Mouse (Mus musculus) heart, embryonic 10.5 days (tissue): ENCODE measurements at regions not wholly inside any gene's neighbourhood (a gene's known extent, or its start where the extent isn't known, plus 50 kb on each side); places are given as distances from the start of the nearest gene placed in this dataset.
A peak's percentile ranks its signal among the peaks of the same experiment; 100 is the strongest.

ENCODE experiments used
- DNase-seq: peaks from one replicate; pipeline ENCODE4 v3.0.0-alpha.2; 2017; ENCODE audit warnings: low spot score
- H3K27ac ChIP-seq: fragments of 300-500 bp; sonication (generic); 2 replicates; pipeline ENCODE4 v1.5.1; 2016; ENCODE audit warnings: mild to moderate bottlenecking
- H3K27me3 ChIP-seq: fragments of 300-500 bp; sonication (generic); 2 replicates; pipeline ENCODE4 v1.6.1; 2016; ENCODE audit warnings: mild to moderate bottlenecking; ENCODE audit not compliant: poor library complexity, insufficient read depth, severe bottlenecking
- H3K36me3 ChIP-seq: fragments of 300-500 bp; sonication (generic); 2 replicates; pipeline ENCODE4 v1.6.1; 2016; ENCODE audit warnings: mild to moderate bottlenecking, moderate library complexity
- H3K4me1 ChIP-seq: fragments of 300-500 bp; sonication (generic); 2 replicates; pipeline ENCODE4 v1.6.1; 2016; ENCODE audit warnings: mild to moderate bottlenecking
- H3K4me3 ChIP-seq: fragments of 300-500 bp; sonication (generic); 2 replicates; pipeline ENCODE4 v1.5.1; 2016; ENCODE audit warnings: mild to moderate bottlenecking, moderate library complexity
- H3K9me3 ChIP-seq: fragments of 300-500 bp; sonication (generic); 2 replicates; pipeline ENCODE4 v1.6.1; 2016; ENCODE audit warnings: mild to moderate bottlenecking, moderate library complexity
- WGBS: fragments of 180-500 bp; shearing (Covaris S2); methylation state at CpG from one replicate; pipeline ENCODE4 v1.1.7; 2016; 5-methylcytosine and 5-hydroxymethylcytosine counted together

DNA sequence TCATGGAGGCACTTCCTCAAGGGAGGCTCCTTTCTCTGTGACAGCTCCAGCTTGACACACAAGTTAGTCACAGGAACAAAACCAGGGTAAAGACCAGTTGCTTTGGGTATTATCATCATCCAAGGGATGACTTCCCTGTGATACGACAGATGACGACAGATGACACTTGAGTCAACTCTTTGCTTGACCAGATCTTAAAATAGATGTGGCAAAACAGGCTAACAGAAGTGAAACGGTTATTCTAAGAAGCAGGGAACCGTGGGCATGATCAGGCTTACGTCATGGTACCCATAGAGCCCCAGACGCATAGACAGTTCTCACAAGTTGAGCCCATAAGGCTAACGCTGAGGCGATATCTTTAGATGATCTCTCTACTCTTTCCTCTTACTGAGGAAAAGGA is 160.3 kb downstream of the Dyrk2 start:
- DNase-seq, result no peak
- Histone ChIP-seq H3K4me1 (peaks cover 19% of the 10 kb centered on the region), H3K36me3 (no peaks in the 10 kb centered on the region), H3K9me3 (no peaks in the 10 kb centered on the region), H3K27ac (no peak overlapping the region), H3K27me3 (no peaks in the 10 kb centered on the region), H3K4me3 (no peak overlapping the region)
- 75% methylated on average over 8 of the region's 8 CpGs for WGBS

DNA sequence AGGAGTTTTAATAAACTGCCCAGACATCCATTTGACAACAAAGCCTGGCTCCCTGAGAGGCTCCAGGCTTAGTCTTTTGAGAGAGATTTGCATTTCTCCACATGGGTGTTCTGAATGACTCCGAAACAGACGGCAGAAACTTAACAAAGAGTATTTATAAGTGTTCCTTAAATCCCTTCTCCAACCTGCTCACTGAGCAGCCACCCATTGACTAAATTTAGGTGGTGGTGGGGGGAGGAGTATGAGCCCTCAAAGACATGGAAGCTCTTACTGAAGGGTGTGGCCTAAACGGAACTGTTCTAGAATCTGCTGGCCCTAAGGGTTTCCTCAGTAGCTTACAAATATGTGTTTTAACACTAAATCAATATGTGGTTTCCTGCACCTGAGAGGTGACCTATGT is 158.5 kb downstream of the Dyrk2 start:
- DNase-seq, result no peak
- Histone ChIP-seq H3K27ac (peak overlapping the region; percentile 24; the same call in 1 of the 2 replicates), H3K27me3 (no peaks in the 10 kb centered on the region), H3K9me3 (no peaks in the 10 kb centered on the region), H3K36me3 (no peaks in the 10 kb centered on the region), H3K4me3 (no peak overlapping the region), H3K4me1 (peaks cover 26% of the 10 kb centered on the region)
- 75% methylated on average over 3 of the region's 3 CpGs for WGBS

DNA sequence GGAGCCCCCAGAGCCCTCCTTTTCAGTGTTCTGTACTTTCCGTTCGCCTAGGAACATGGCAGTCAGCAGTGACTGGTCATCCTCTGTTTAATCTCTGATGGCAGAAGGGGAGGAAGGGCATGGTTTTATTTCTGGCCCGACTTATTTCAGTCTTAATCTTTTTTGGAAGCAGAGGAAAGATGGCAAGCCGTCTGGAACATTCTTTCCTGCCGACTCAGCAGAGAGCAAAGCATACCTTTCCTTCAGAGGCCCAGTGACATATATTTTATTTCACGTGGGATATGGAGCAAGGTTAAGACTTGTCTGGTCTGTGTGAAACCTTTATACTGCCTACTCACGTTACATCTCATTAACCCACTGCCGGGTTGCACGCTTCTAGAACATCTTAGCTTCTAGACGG is 158.1 kb downstream of the Dyrk2 start:
- WGBS, result 73% methylated on average over 10 of the region's 10 CpGs
- Histone ChIP-seq H3K27ac (peak overlapping the region; percentile 24; the same call in 1 of the 2 replicates), H3K9me3 (no peaks in the 10 kb centered on the region), H3K27me3 (no peaks in the 10 kb centered on the region), H3K36me3 (no peaks in the 10 kb centered on the region), H3K4me1 (peaks cover 26% of the 10 kb centered on the region), H3K4me3 (no peak overlapping the region)
- no peak for DNase-seq

DNA sequence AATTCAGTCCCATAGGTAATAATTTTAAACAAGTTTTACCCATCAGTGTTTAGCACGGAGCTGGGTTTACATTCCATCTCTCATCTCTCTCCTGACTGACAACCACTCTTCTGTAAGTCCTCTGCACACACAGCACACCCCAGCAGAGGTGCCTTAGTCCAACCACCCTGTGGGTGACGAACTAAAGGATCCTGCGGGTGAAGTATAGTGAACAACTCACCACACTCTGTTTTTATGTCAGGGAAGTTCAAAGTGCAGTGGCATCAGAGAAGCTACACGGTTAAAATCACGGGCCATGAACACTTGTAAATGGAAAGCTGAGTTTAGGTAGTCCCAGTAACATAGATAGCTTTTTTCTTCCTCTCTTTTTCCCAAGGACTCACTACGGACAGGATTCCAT is 157.1 kb downstream of the Dyrk2 start:
- Histone ChIP-seq H3K36me3 (no peaks in the 10 kb centered on the region), H3K27me3 (no peaks in the 10 kb centered on the region), H3K4me1 (peaks cover 26% of the 10 kb centered on the region), H3K27ac (no peak overlapping the region; the same call in 1 of the 2 replicates), H3K4me3 (no peak overlapping the region), H3K9me3 (no peaks in the 10 kb centered on the region)
- no peak for DNase-seq
- 78% methylated on average over 6 of the region's 6 CpGs for WGBS

DNA sequence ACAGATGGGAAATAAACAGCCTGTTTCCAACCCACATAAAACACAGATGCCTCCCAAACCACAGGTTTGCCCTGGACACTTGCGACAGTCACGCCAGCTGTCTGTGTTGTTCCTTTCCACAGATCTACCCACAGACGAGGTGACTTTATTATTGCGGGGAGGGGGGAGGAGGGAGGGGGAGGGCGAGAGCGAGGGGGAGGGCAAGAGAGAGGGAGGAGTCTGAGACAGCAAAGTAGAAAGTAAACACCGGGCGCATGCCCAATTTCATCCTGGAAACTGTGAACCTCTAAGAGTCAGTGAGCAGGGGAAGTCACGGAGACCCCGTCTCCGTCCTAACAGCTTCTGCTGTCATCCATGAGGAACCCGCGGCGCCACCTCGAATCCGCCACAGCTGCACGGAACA is 155.8 kb downstream of the Dyrk2 start:
- H3K36me3 ChIP-seq, result no peaks in the 10 kb centered on the region
- peaks cover 26% of the 10 kb centered on the region for H3K4me1 ChIP-seq
- no peaks in the 10 kb centered on the region for H3K9me3 ChIP-seq
- no peak for DNase-seq
- 87% methylated on average over 17 of the region's 17 CpGs for WGBS
- peak overlapping the region; percentile 75 for H3K27ac ChIP-seq
- H3K4me3 ChIP-seq, result no peak overlapping the region
- H3K27me3 ChIP-seq, result no peaks in the 10 kb centered on the region

DNA sequence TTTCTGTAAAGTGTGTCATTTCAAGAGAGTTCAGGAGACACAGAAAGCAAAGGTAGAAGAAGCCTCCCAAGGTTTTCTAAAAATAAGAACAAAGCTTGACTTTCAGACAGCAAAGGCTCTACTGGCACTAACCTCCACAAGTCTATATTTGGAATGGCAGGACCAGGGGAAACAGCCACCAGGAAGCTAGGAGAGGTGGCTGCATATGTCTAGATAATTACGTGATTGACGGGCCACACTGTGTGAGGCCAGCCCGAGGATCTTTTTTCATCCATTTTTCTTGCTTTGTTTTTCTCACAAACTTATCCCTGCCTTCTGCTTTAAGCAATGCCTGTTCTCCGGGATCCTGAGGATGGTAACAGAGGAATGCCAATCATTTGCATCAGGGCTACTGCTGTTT is 155.4 kb downstream of the Dyrk2 start:
- WGBS, result 54% methylated on average over 4 of the region's 4 CpGs
- no peak overlapping the region for H3K4me3 ChIP-seq
- no peaks in the 10 kb centered on the region for H3K36me3 ChIP-seq
- peak overlapping the region; percentile 75 for H3K27ac ChIP-seq
- no peaks in the 10 kb centered on the region for H3K27me3 ChIP-seq
- H3K9me3 ChIP-seq, result no peaks in the 10 kb centered on the region
- no peak for DNase-seq
- peaks cover 26% of the 10 kb centered on the region for H3K4me1 ChIP-seq

DNA sequence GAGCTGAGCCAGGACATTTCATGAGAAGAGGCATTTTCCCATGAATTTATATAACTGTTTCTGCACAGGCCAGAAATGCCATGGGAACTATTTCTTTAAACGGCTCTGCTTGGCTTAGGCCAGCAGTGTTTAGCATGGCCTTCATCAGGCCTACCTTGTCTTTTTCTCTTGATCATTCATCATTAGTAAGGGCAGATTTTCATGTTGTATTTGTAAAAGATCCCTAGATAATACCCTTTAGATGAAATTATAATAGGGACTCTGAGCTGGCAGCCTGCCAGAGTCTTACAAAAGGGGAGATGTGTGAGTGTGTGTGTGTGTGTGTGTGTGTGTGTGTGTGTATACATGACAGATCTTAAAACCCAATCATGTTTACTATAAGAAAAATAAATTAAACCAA is 149.4 kb downstream of the Dyrk2 start:
- Histone ChIP-seq H3K4me3 (no peak overlapping the region), H3K36me3 (no peaks in the 10 kb centered on the region), H3K27ac (no peak overlapping the region), H3K4me1 (peaks cover 20% of the 10 kb centered on the region), H3K9me3 (no peaks in the 10 kb centered on the region), H3K27me3 (no peaks in the 10 kb centered on the region)
- 81% methylated on average over 1 of the region's 1 CpGs for WGBS
- no peak for DNase-seq

DNA sequence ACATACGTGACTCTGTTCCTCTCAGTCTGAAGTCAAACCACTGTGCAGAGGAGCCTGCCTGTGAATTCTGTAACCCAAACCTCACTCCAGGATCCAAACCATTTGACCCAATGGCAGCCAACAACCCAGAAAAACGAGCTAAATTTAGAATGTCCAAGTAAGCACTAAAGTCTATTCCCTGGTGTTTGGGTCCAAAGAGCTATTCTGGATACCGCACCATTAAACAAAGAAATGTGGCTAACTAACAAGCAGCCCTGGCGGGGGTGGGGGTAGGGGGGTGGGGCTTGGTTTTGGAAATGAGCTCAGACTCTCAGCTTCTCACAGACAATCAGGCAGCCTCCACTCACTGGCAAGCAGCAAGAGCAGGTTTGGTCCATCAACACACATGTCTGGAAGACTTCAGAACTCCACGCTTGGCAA is 147.9 kb downstream of the Dyrk2 start:
- Histone ChIP-seq H3K36me3 (no peaks in the 10 kb centered on the region), H3K4me3 (no peak overlapping the region), H3K9me3 (no peaks in the 10 kb centered on the region), H3K27ac (peak overlapping the region; percentile 47; the same call in 1 of the 2 replicates), H3K4me1 (peaks cover 20% of the 10 kb centered on the region), H3K27me3 (no peaks in the 10 kb centered on the region)
- WGBS, result 45% methylated on average over 5 of the region's 5 CpGs
- no peak for DNase-seq

DNA sequence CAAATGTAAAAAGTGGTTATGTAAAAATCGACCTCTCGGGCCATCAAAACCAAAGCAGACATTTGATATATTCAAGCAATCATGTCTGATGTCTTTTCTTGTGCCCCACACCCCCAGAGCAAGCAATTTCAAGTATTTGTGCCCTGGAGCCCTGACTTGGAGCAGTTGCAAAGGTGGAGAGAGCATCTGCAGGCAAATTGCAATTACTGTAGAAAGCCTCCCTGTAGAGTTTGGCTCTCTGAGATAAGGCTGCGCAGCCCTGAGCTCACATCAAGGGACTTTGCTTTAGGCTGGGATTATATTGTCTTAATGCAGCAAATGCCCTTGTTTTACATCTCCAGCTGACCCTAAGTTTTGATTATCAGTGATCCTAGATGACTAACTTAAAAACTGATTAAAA is 147.3 kb downstream of the Dyrk2 start:
- no peak overlapping the region; the same call in 1 of the 2 replicates for H3K27ac ChIP-seq
- H3K4me3 ChIP-seq, result no peak overlapping the region
- H3K4me1 ChIP-seq, result peaks cover 20% of the 10 kb centered on the region
- no peaks in the 10 kb centered on the region for H3K36me3 ChIP-seq
- 48% methylated on average over 3 of the region's 3 CpGs for WGBS
- H3K27me3 ChIP-seq, result no peaks in the 10 kb centered on the region
- H3K9me3 ChIP-seq, result no peaks in the 10 kb centered on the region
- DNase-seq, result no peak

DNA sequence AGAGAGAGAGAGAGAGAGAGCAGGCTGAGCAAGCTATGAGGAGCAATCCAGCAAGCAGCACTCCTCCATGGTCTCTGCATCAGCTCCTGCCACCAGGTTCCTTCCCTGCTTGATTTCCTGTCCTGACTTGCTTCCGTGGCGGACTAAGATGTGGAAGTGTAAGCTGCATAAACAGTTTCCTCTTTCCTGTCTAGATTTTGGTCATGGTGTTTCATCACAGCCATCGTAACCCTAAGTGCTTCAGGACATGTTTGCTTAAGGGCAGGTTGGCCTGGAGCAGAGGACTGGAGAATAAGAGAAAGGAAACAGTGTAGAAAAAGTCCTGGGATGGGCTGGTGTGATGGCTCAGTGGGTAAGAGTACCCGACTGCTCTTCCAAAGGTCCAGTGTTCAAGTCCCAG is 133.9 kb downstream of the Dyrk2 start:
- no peaks in the 10 kb centered on the region for H3K36me3 ChIP-seq
- no peaks in the 10 kb centered on the region for H3K4me1 ChIP-seq
- H3K4me3 ChIP-seq, result no peak overlapping the region
- H3K27ac ChIP-seq, result no peak overlapping the region
- no peaks in the 10 kb centered on the region for H3K27me3 ChIP-seq
- no peak for DNase-seq
- WGBS, result 84% methylated on average over 4 of the region's 4 CpGs
- H3K9me3 ChIP-seq, result peaks cover 5% of the 10 kb centered on the region; the same call in 1 of the 2 replicates

DNA sequence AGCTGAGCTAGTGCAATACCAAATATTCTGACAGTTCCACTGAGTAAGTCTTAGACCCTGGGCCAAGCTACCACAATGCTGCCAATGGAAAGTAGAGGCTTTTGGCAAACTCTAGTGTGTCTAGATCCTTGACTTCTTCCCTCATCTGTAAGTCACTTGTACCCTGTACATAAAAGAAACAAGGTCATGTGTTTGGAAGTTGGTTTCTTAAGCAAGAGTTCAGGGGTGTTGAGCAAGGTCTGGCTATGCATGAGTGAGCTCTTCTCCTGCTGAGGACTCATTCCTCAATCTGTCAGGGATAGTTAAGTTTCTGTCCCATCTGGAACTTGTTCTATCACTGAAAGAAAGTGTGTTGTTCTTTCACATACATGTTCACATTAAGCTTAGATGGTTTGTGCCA is 132.9 kb downstream of the Dyrk2 start:
- H3K4me1 ChIP-seq, result no peaks in the 10 kb centered on the region
- H3K27ac ChIP-seq, result no peak overlapping the region
- H3K4me3 ChIP-seq, result no peak overlapping the region
- H3K27me3 ChIP-seq, result no peaks in the 10 kb centered on the region
- DNase-seq, result no peak
- peaks cover 5% of the 10 kb centered on the region; the same call in 1 of the 2 replicates for H3K9me3 ChIP-seq
- H3K36me3 ChIP-seq, result no peaks in the 10 kb centered on the region

DNA sequence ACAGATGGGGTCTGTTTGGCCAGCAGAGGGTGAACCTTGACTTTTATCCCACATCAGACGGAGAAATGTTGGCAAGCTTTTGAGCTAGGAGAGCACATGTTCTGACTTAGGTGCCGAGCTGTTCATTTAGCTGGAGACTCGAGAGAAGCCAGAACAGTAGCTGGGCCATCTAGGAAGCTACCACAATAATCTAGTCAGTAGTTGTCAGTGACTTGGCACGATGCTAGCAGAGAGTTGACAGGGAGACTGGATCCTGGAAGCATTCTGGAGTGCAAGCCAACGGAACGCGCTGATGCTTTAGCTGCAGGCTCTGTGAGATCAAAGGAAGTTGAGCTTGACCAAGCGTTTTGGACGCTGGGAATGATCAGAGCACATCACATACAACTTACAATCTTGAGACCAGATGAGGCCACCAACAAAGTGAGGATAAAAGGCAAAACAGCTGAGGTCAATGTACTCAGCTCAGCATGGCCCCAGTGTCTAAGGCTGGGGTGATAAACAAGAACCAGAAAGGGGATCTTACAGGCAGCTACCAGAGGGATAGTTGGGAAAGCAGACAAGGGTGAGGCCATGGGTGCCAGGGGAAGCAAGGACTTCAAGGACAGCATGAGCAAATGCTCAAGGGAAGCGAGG is 130.0 kb downstream of the Dyrk2 start:
- H3K4me3 ChIP-seq, result no peak overlapping the region
- H3K27ac ChIP-seq, result no peak overlapping the region
- peaks cover 5% of the 10 kb centered on the region; the same call in 1 of the 2 replicates for H3K9me3 ChIP-seq
- no peaks in the 10 kb centered on the region for H3K27me3 ChIP-seq
- H3K4me1 ChIP-seq, result peaks cover 6% of the 10 kb centered on the region; the same call in 1 of the 2 replicates
- no peak for DNase-seq
- 75% methylated on average over 10 of the region's 10 CpGs for WGBS
- no peaks in the 10 kb centered on the region for H3K36me3 ChIP-seq

DNA sequence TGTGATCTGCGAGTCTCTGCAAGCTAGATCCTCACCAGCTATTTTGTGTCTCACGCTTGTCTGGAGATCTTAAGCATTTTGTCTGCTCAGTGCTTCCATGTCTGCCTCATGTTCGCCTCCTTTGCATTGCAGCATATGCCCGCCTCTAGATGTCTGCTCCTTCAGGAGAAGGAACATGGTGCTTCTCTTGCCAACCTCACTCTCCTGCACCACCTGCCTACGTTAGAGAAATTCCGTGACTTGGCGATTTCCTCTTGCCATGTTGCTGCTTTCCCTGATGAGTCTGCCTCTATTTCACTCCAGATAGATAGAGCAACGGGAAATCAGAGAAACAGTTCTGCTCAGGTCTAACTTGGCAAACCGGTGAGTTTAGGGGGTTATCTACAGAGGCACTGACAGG is 126.2 kb downstream of the Dyrk2 start:
- no peak for DNase-seq
- Histone ChIP-seq H3K27ac (0 out of 2 replicates have a peak overlapping the region, but pooled peaks have one; percentile 4), H3K4me3 (no peak overlapping the region), H3K4me1 (peaks cover 31% of the 10 kb centered on the region), H3K36me3 (no peaks in the 10 kb centered on the region), H3K27me3 (no peaks in the 10 kb centered on the region), H3K9me3 (no peaks in the 10 kb centered on the region)
- 87% methylated on average over 9 of the region's 9 CpGs for WGBS
